Mouse (Mus musculus) embryo, embryonic 11.5 days (tissue): ENCODE measurements around the gene Tbcb.
"Not testable (repeated sequence)": the region's sequence is repeated elsewhere in the genome, so short reads cannot be mapped to it uniquely, and the experiment has no call there.

Experiments used
- DNase-seq: peaks from one replicate; pipeline ENCODE4 v3.0.0-alpha.2; 2012; ENCODE audit warnings: low read depth, low spot score

Tbcb gene

DNA sequence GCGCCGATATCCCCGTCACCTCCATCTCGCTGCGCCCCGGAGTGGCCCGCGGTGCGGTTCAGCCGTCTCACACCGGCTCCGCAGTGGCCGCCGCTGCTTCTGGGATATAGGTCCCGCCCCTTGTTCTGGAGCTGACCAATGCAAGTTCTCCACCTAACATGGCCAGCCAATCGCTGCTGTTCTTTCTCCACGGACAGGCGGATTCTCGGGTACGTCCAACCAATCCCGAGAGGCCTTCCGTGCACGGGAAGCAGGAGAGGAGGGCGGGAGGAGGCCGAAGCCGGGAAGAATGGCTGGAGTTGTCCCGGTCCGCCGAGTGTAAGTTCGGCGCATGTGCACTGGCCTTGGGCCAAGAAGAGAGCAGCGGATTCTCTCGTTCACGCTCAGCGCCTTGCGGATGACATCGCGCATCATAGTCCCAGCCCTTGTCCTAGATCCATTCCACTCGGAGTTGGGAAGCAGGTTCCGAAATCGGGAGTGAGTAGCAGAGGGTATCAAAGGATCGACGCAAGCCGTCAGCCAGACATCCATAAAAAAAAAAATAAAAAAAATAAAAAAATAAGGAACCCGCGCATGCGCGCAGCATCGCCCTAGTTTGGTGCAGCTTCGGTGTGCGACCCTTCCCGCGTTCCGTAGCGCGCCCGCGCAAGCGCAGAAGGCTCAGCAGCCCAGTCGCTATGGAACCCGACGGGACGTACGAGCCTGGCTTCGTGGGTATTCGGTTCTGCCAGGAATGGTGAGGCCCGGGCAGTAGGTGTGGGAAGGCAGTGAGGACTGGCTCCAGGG is at the start of gene Tbcb, which contains the start of gene Polr2i:
Gene Tbcb, minus strand, starts transcription at position 604 of the 786 bp plus-strand sequence.
Gene Polr2i, plus strand, starts transcription at position 280 of the 786 bp plus-strand sequence.
- DNase-seq, result peak; percentile 97

GRCm38 (mm10) chr7:30281522-30281921 is 49.5 kb upstream of the Tbcb start:
- no peak for DNase-seq

- DNase-seq, result peak; percentile 73
These were observed 48.6 kb upstream of the Tbcb start for GRCm38 (mm10) chr7:30280670-30281138.

DNA sequence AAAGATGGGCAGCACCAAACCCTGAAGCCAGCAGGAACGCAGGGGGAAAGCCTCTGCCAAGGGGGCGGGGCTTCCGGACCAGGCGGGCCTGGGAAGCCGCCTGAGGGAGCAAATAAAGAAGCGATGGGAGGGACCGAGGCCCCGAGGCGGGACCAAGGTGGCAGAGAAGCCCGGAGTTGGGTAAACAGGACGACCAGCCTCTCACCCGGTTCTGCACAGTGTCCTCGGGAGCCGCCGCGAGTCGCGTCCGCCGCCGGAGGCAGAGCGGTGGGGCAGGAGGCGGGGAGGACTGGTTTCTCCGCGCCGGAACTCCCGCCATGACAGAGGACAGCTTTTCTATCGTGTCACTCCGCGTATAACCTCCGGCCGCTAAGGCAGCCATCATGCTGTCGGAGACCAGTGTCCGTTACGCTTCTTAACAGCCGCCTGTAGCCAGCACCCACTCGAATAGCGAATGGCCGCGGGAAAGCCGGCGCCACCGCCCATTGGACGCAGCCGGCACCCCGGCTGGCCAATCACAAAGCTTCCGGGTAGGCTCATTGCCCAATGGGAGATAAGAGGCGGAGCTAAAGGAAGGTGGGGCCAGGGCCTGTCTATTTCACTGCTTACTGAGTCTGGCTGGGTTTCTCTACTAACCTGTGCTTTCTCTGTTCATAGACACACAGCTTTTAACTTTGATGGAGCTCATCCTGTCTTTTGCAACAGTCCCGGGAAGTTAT is 48.0 kb upstream of the Tbcb start, which contains the start of the genes Thap8 and Wdr62:
Gene Thap8, plus strand, starts transcription at position 144 of the 719 bp plus-strand sequence.
Gene Wdr62, minus strand, starts transcription at position 469 of the 719 bp plus-strand sequence.
- DNase-seq, result peak; percentile 90

- DNase-seq, result no peak
These were observed 47.5 kb upstream of the Tbcb start for GRCm38 (mm10) chr7:30279536-30279935.

GRCm38 (mm10) chr7:30278911-30279310 is 46.8 kb upstream of the Tbcb start:
- DNase-seq, result no peak

DNA sequence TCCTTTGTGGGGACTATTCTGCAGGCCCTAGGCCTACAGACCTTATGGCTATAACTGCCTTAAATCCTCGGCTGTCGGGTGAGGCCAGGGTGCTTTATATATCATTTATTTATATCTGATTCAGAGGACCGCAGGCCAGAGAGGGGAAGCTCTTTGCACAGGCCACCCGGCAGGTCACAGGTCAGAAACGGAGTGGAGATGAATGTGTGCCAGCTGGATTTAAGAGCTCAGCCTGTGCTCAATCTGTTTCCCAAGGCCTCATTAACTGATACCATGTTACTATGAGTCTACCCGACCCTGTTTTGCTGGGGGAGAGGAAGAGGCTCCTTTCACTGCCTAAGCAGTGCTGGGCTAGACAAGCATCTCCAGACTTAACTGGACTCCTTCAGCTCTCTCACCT is 42.3 kb upstream of the Tbcb start:
- no peak for DNase-seq

DNA sequence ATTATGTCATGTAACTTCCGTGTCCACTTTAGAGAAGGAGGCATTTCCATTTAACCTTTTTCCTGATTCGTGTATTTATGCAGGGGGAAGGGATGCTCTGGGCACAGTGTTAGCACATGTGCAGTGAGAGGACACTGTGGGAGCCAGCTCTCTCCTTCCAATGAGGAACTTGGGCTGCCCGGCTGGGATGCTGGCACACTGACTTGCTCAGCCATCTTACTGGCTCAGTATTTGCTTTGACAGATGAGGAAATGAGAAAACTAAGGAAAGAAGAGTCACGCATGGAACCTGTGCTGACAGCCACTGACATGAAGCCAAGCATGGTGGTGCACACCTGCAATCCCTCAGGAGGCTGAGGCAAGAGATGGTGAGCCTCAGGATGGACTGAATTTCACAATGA is 37.6 kb upstream of the Tbcb start:
- no peak for DNase-seq

DNA sequence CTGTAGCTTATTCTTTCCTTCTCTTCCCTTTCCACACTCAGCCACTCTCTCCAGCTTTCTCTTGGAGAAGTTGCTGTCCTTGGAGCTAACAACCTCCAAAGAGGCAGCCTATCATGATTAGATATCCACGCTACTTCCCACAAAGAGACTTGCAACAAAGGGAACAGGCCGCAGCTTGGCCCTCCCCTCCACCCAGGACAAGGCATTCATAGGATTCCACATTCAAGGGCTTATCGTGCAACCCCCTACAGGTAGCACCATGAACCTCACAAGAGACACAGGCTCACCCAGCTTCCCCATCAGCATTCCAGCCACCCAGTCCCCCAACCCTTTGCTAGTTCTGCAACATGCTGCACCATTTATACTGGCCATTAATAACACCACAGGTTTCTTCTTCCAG is 34.7 kb upstream of the Tbcb start:
- DNase-seq, result no peak

DNA sequence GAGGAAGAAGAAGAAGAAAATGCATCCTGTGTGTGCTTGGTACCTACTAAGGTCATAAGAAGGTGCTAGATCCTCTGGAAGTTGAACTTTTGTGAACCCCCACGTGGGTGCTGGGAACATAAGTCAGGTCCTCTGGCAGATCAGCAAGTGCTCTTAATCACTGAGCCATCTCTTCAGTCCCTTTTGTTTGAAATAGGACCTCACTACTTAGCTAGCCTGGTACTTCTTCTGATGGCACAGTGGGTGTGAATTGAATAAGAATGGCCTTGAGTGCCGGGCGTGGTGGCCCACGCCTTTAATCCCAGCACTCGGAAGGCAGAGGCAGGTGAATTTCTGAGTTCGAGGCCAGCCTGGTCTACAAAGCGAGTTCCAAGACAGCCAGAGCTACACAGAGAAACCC is 33.9 kb upstream of the Tbcb start:
- DNase-seq, result no peak

DNA sequence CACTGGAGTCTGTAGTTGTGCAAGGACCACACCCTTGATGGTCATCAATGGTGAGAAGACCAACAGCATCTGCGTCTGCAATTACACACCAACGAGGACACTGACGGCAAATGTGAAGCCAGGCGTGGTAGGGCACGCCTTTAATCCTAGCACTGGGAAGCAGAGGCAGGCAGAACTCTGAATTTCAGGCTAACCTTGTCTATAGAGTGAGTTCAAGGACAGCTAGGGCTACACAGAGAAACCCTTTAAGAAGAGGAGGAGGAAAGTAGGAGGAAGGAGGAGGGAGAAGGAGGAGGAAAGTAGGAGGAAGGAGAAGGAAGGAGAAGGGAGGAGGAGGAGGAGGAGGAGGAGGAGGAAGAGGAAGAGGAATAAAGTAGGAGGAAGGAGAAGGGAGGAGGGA is 33.5 kb upstream of the Tbcb start:
- DNase-seq, result no peak

GRCm38 (mm10) chr7:30265041-30265440 is 33.0 kb upstream of the Tbcb start:
- DNase-seq, result no peak

- no peak for DNase-seq
These were observed 20.2 kb upstream of the Tbcb start for GRCm38 (mm10) chr7:30251956-30252954.

GRCm38 (mm10) chr7:30237374-30237773 is 5.3 kb upstream of the Tbcb start:
- not testable (repeated sequence) for DNase-seq

DNA sequence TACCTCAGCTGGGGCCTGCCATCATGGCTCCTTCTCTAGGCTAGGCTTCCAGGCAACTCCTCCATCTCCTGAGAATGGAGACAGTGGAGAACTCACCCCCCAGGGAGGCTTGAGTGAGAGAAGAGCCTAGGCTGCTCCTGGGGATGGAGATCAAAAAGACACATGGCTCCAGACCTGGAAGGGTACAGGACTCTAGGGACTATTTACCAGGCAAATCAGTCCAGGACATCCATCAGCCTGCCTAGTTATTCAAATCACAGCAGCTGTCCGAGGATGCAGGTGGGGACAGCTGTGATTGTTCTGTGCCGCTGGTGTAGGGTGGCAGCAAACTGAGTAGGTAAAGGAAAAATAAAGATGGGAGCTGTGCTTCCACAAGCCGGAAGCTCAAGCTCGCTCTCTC is 3.6 kb upstream of the Tbcb start, which contains the start of gene Ovol3:
Gene Ovol3, minus strand, starts transcription at position 101 of the 400 bp plus-strand sequence.
- no peak for DNase-seq

DNA sequence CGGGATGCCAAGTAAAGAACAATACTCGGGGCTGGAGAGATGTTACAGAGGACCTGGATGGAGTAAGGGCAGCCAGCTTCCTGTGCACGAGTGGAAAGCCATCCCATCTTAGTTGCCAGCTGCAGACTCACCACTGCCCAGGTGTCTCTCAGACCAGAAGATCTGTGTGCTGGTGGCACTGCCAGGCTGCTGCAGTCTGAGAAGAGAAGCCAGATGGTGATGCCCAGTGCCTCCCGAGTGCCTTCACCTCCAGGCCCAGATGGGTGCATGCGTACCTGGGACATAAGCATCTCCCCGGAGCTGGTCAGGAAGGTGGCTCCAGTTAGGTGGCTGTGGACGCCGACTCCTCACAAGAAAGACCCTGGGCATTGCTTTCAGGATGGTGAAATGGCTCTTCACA is 3.0 kb upstream of the Tbcb start:
- DNase-seq, result no peak

- no peak for DNase-seq
These were observed 2.3 kb upstream of the Tbcb start for GRCm38 (mm10) chr7:30234276-30234858.

- DNase-seq, result no peak
These were observed 1.3 kb upstream of the Tbcb start for GRCm38 (mm10) chr7:30233387-30233786.

GRCm38 (mm10) chr7:30232631-30233148 is 618 bp upstream of the Tbcb start:
- peak; percentile 46 for DNase-seq

GRCm38 (mm10) chr7:30231328-30231668 is 774 bp downstream of the Tbcb start:
- DNase-seq, result no peak

GRCm38 (mm10) chr7:30224206-30224605 is 7.9 kb downstream of the Tbcb start:
- no peak for DNase-seq
